Mouse (Mus musculus) R1 (cell line): ENCODE measurements around the gene Cabp1.

Source experiments
- DNase-seq: peaks from one replicate; pipeline ENCODE4 v3.0.0-alpha.2; 2018; ENCODE audit warnings: low read depth, low spot score

The Cabp1 gene

GRCm38 (mm10) chr5:115193669-115194625 is at the start of gene Cabp1:
Gene Cabp1 (minus strand): TSS chr5:115194381.
- DNase-seq: peak; percentile 77

GRCm38 (mm10) chr5:115240191-115240590 is 46.0 kb upstream of the Cabp1 start:
- DNase-seq: peak; percentile 23

- DNase-seq: no peak
Observed at GRCm38 (mm10) chr5:115238729-115239195, 44.6 kb upstream of the Cabp1 start.

GRCm38 (mm10) chr5:115237803-115238728 is 43.9 kb upstream of the Cabp1 start:
- DNase-seq: peak; percentile 94

- peak; percentile 88 for DNase-seq
Observed at GRCm38 (mm10) chr5:115235786-115236263, 41.6 kb upstream of the Cabp1 start, which contains the start of gene Pop5. Gene Pop5 (plus strand): TSS chr5:115235836.

- peak; percentile 66 for DNase-seq
Observed at GRCm38 (mm10) chr5:115235323-115235771, 41.2 kb upstream of the Cabp1 start.

GRCm38 (mm10) chr5:115234519-115234918 is 40.3 kb upstream of the Cabp1 start:
- DNase-seq: no peak

- DNase-seq: peak; percentile 76
Observed at GRCm38 (mm10) chr5:115233031-115233780, 39.0 kb upstream of the Cabp1 start.

GRCm38 (mm10) chr5:115232516-115232915 is 38.3 kb upstream of the Cabp1 start:
- peak; percentile 44 for DNase-seq

GRCm38 (mm10) chr5:115231552-115232120 is 37.5 kb upstream of the Cabp1 start:
- DNase-seq: no peak

- DNase-seq: peak; percentile 36
Observed at GRCm38 (mm10) chr5:115230830-115231551, 36.8 kb upstream of the Cabp1 start.

- DNase-seq: peak; percentile 56
Observed at GRCm38 (mm10) chr5:115222485-115222884, 28.3 kb upstream of the Cabp1 start.

GRCm38 (mm10) chr5:115220931-115221640 is 26.9 kb upstream of the Cabp1 start:
- no peak for DNase-seq

- no peak for DNase-seq
Observed at GRCm38 (mm10) chr5:115217998-115218397, 23.8 kb upstream of the Cabp1 start.

- DNase-seq: no peak
Observed at GRCm38 (mm10) chr5:115215273-115216185, 21.3 kb upstream of the Cabp1 start.

- peak; percentile 49 for DNase-seq
Observed at GRCm38 (mm10) chr5:115214864-115215263, 20.7 kb upstream of the Cabp1 start.

- no peak for DNase-seq
Observed at GRCm38 (mm10) chr5:115212861-115213260, 18.7 kb upstream of the Cabp1 start.

- no peak for DNase-seq
Observed at GRCm38 (mm10) chr5:115212451-115212850, 18.3 kb upstream of the Cabp1 start.
